Mouse (Mus musculus) forelimb bud, embryonic 11.5 days (tissue): ENCODE data around the gene Usf2.

Experiments
- DNase-seq: peaks from one replicate; pipeline ENCODE4 v3.0.0-alpha.2; 2012; ENCODE audit warnings: low read depth, low spot score

Gene Usf2

DNA sequence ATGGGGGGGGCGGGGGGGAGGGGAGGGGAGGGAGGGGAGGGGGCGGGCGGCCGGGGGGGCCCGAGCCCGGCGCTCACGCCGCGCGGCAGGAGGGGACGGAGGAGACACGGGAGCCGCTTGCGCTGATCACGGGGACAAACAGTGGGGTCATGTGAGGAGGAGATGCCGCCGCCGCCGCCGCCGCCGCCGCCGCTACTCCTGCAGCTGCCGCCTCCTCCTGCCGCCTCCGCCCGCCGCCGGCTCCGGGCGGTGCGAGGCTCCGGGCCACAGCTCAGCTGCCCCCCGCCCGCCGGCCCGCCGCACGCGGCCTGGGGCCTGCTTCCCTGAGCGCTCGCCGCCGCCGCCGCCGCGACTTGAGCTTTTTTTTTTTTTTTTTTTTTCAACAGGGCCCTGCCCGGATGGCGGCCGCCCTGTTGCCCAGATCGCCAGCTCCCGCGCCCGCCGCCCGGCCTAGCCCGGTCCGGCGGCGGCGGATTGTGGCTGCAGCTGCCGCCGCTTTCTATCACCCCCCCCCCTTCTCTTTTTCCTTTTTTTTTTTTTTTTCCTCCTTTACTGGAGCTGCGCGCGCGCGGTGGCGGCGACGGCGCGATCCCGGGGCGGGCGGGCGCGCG lies at the start of gene Usf2:
TSS of gene Usf2 (minus strand) at position 48 of the 611 bp plus-strand sequence.
- peak; percentile 64 for DNase-seq

DNA sequence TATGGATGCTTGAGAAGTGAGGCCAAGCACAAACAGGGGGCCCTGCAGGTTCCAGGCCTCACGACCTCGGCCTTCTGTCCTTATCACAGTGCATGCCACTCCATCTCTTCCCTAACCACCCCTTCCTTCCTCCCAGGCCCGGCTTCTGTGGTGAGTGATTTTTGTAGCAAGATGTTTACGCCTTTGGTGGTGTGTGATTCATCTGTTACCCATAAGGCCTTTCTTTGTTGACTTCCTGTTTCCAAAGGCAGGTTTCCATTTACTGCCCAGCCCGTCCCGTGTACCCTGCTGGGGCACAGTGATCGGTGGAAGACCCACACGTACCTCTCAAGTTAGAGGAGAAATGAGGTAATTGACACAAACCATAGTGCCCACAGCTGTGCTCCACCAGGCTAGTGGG lies 46.0 kb upstream of the Usf2 start:
- no peak for DNase-seq

DNA sequence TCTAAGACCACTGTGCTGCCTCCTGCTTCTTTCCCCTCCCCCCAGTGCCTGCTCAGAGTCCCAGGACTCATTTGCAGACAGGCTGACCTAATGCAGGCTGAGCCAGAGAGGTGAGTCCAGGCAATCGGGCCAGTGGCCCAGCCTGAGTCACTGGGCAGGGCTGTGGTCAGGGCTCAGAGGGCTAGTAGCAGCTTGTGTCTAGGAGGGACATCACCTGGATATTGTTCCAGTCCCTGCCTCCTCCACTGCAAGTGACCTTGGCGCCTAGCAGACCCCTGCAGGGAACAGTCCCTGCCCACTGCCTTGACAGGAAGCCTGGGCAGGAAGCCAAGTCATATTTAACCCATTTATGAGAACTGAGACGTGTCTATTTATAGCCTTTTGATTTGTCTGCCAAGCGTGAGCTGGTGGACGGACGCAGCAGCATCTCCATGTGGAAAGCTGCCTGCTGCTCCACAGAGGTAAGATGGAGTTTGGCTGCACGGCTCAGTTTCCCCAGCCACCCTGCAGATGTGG lies 44.0 kb upstream of the Usf2 start:
- peak; percentile 39 for DNase-seq

DNA sequence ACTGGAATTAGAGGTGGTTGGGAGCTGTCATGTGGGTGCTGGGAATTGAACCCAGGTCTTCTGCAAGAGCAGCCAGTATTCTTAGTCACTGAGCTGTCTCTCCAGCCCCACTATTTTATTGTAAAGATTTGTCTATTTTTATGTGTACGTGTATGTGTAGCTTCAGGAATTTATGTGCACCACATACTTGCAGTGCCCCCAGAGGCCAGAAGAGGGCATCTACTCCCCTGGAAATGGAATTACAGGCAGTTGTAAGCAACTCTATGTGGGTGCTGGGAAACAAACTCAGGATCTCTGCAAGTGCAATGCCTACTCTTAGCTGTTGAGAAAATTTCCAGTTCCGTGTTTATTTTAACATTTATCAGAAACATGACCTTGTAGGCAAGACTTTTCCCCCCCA lies 39.9 kb upstream of the Usf2 start:
- DNase-seq: no peak

DNA sequence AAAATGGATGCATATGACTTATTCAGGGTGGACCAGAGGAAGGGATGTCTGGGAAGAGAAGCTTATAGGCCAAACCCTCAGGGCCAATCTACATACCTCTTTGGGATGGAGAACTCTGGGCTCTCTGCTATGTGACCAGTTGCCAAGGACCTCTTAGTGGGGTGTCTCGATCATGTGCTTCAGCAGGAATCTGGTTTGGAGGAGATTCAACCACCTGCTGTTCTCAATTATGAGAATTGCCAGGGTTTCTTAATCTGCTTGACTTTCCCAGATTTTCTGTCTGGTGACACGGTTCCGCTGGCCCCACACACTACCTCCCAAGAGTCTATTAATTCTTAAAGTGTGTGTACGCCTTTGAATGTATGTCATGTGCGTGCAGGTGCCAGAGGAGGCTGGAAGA lies 37.4 kb upstream of the Usf2 start:
- no peak for DNase-seq

DNA sequence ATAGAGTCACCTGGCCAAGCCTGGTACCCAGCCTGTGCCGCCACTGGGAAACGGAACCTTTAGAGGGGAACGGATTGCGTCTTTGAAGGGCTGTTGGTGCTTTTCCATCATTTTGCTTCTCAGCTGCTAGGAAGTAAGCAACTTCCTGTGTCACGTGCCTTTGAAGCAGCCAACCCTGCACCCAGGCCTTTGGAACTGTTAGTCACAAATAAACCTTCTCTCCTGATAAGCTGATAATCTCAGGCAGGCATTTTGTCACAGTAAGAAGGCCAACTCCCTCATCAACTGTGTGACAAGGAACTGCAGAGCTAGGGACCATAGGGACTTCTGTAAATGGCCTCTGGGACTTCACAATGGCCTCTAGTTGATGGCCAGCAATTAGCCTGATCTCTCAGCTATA lies 35.5 kb upstream of the Usf2 start:
- no peak for DNase-seq

DNA sequence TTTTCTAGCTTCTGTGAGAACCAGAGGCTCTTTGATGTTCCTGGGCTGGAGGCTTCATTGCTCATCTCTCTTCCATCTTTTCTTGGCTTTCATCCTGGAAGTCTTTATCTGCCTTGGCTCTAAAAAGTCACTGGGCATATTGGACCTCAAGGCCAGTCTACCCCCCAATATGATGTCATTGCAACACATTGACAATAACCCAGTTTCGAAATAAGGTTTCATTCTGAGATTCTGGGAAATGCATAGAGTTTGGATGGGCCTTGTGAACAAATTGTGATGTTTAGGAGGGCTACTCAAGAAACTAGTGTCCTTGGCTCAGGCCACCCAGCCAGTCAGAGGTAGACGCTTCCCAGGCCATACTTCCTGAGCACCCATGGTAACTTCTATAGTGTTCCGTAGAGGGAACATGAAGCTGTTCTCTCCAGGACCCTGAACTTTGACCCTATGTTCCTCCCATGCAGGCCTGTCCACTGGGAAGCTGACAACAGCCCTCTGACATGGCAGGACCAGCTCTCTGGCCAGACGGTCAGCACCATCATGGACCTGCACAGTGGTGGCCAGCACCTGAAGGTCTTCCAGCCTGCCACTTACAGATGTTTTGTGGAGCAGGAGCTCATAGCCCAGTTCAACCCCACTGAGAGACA lies 32.0 kb upstream of the Usf2 start:
- no peak for DNase-seq

DNA sequence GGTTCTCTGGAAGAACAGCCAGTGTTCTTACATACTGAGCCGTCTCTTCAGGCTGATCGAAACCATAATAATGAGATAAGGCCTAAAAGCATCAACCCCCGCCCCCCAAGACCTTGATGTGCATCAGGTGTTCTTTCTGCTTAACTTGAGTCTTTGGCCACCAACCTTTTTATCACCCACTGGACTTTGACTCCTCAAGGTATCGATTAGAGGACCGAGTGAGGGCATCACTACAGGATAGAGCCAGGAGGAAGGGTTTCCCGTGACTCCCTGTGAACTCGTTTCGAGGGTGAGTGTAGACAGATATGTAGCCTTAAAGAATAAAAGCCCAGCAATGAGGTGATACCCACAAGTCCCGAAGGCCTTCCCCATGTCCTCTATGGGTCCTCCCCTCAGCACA lies 28.8 kb upstream of the Usf2 start:
- DNase-seq: no peak

DNA sequence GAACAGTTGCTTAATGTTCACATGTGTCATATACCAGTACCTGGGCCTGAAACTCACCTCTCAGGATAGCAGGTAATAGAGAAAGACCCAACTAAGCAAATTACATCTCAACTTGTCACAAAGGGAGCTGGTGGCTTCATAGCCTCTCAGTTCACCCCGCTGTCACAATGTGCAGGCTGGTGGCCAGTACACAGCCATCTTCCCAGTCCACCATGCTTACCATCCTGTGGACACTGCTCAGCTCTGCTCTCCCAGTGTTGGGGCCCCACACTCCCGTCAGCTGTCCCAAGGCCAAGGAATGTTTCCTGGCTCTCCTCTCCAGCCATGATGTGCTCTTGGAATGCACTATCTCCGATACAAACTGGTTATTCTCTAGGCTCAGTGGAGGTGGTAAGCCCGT lies 25.1 kb upstream of the Usf2 start:
- DNase-seq: no peak

DNA sequence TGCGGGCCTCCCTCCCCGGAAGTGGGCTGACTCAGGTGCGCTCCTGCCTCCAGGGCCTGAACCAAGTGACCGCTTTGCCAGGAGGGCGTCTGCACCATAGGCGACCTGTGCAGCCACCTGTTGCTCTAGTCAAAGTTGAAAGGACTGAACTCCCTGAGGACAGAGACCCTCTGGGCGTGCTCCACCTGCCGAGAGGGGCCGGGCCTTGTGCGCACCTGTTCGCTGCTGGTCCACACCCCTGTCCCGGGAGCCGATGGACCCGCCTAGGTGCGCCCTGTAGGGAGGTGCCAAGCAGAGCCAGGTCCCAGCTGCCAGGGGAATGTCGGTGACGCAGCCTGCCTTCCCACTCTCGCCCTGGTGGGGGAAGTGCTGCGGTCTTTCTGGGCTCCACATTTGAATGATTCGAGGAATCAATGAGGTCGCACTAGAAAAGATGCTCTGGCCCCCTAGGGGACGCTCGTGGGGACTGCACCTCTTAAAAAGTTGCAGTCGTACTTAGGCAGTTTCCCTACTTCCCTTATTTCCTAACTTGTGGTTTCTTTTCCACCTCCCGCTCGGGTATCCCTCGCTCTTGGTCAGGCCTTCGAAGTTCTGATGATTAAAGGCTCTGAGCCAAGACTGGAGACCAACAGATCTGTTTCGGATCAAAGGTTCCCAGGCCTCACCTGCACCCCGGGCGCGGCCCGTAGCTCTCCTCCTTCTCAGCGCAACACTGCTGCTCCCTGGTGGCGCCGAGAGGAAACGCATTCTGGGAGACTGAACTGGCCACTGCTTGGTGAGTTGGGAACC lies 17.1 kb upstream of the Usf2 start, which contains the start of gene Fam187b:
TSS of gene Fam187b (plus strand) at position 290 of the 789 bp plus-strand sequence.
- DNase-seq: peak; percentile 92

DNA sequence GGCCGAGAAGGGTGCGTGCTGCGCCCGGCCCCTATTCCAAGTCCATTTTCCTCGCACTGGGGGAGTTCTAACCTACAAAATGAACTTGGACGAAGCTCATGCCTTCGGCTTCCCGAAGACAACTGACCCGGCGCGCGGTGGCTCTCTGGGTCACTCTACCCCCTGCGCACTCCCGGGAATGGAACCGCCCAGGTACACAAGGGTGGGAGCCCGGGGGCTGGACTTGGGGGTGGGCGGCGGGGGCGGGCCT lies 16.6 kb upstream of the Usf2 start, which contains the start of gene Lsr:
TSS of gene Lsr (minus strand) at position 214 of the 250 bp plus-strand sequence.
- no peak for DNase-seq

DNA sequence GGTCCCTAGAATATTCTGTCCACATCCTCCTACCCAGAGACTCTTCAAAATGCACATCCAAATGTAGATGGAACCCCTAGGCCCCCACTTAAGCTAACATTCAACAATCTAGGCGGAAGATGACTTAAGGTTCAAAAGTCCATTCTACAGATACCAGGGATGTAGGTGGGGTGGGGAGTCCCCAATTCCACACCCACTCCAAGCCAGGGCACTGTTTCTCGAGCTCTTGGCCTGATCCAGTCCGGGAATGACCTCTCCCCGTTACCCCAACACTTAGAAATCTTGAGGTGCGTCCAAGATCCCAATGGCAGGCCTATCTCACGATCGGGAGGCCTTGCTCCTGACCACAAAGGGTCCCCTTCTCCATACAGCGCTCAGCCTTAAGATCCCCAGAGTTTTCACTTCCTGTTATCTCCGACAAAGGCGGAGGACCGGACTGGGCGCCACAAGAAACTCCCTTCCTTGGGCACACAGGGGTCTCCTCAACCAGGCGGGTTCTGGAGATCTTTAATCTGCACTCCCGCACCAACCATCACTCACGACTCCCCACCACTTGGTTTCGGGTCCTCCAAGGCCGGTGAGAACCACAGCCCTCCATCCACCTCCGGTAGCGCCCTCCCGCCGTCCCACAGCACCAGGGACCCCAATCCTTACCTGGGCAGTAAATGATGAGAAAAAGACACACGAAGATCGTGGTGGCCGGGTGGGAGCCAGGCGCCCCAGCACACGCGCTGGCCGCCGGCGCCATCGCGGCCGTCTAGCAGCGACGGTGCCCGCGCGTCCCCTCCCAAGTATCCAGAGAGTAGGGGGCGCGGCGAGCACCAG lies 16.0 kb upstream of the Usf2 start:
- DNase-seq: no peak

DNA sequence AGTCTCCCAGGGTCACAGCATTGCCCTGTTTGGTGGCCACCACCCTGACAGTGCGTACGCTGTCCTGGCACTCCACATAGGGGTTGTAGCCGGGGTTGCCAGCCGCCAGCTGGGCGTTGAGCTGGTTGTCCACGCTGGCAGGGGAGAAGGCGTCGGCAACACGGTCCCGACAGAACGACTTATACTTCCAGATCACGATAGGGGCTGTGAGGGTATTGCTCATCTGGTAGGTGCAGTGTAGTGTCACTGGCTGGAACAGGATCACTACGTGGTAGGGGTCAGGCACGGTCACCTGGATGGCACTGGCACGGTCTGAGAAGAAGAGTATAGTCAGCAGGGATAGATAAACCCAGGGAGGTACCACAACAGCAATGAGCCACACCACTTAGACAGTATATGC lies 15.3 kb upstream of the Usf2 start:
- no peak for DNase-seq

DNA sequence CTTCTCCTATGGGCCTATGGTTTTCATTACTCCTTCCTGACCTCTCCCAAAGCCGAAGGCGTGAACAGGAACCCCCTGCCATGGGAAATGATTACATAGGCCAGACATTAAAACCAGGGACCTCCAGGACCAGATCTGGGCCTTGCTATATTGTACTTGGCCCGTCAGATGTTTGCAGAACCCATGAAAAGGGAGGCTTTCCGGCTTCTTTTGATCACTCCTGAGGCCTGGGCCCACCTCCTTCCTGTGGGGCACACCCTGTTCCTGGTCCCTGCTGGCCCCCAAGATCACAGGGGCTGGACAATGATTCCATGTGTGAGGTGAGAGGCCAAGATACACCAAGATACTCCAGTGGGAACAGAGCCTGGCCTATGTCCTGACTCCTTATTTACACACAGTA lies 12.6 kb upstream of the Usf2 start:
- DNase-seq: no peak

DNA sequence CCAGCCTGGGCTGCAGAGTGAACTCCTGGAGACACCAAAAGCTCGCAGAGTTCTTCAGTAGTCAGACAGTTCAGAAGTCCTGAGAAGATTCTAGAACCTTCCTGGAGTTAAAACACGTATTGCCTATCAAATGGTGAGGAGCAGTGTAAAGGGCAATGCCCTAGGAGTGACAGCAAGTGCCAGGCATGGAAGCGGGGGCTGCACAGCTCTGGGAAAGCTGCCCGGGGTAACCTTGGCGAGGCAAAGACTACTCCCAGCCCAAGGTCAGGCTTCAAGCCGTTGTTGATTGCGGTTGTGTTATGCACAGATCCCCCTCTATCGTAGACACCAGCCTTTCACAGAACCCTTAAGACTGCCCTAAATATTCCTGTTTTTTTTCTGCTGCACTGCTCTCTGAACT lies 12.0 kb upstream of the Usf2 start:
- no peak for DNase-seq

DNA sequence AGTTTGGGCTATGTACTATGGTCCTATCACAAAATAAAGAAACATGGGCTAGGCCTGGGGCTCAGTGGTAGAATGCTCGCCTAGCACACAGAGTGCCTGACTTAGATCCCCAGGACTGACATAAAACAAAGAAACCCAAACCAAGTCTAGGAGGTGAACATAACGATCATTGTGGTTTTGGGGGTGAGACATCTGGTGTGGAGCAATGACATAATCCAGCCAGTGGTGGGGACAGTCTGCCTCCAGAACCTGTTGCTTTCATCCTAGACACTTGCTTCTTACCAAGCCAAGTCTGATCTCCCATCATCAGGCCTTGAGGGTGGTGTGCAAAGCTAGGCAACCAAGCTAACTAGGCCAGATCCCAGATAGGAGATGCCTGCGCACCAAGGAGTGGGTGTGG lies 10.1 kb upstream of the Usf2 start:
- no peak for DNase-seq

DNA sequence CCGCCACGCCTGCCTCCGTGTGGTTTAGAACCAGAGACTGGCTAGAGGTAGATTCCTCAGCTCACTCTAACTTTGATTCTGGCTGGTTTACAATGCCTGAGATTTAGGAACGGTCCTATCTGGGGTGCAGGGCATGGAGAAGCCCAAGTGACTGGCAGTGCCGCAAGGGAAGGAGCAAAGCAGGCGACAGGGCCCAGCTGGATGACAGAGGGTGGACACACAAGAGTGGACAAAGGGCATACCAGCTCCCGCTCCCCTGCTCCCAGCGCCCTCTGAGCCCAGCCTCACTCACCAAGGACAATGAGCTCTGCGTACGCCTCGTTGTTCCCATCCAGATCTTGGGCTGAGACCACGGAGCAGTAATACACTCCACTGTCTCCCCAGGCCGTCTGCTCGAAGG lies 9.1 kb upstream of the Usf2 start:
- DNase-seq: no peak

DNA sequence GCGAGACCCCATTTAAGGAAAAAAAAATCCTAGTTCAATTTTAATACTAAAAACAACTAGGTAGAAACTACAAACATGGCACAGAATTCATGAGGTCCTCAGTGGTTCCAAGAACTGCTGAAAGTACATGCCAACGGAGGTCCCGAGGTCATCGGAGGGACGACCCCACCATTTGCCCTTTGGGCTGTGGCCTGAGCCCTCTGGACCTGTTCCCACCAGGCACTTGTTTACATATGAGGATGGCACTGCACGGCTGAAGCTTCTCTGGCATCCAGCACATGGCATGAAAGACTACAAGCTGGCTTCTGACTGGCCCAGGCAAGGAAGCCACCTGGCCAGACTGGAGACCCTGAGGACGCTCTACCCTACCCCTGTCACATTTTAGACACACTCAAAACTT lies 7.8 kb upstream of the Usf2 start:
- no peak for DNase-seq

DNA sequence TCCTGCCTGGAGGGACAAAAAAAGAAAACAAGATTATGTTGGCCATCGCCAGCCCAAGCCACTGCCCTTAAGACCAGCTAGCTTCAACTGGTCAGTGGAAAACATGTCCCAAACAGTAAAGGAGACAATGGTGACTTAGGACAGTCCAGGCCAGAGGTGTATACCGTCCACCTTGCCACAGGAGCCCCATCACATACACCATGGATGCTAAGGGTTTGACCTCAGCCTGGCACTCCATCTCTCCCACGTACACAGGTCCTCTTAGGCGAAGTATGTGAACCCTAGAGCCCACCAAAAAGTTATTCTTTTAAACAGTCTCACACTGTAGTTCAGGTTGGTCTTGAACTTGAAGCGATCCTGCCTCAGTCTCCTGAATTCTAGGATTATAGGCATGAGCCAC lies 6.3 kb upstream of the Usf2 start:
- no peak for DNase-seq

DNA sequence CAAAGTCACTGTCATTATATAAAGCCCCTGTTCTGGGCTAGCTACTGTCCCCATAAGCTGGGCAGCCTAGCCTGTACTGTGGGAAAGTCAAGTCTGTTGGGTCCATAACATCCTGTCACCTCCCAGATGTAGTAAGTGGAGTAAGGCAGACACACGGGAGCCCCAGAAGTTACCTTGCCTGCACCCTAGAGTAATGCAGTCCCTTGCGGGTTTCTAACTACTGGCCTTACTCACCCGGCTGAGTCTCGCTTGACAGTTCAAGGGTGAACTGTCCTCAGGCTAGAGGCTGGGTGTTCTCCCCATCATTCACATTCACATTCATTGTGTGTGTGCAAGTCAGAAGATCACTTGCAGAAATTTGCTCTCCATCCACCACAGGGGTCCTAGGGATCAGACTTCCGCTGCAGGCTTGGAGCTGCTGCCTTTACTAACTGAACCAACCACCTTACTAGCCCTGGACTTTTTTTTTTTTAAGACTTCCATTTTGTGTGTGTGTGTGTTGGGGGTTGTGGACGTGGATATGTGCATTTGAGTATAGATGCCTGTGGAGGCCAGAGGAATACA lies 3.3 kb upstream of the Usf2 start:
- no peak for DNase-seq

DNA sequence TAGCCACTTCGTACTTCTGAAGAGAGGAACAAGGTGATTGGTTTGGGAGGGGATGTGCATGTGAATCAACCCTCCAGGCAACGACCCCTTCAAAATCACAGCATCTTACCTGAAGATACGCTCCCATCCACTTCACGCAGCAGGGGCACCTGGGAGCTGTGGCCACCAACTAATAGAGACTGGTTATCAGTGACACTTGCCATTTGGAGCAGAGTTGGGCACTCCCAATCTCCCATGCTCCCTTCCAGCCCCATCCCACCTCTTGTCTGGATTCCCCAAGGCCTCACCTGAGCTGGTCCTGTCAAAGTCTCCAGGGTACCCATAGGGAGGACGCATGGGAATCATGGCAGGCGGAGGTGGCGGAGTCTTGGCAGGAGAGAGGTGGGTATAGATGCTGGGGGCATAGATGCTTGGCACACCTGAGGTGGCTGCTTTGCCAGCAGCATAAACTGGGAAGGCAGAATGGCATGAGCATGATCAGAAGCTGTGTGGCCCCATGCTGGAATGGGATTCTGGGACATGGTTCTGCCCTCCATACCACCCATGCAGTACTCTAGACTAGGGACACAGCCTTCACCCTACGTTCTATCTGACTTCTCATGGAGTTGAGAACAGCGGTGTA lies 2.4 kb upstream of the Usf2 start:
- no peak for DNase-seq
